Mouse (Mus musculus) ES-Bruce4 (cell line): ENCODE measurements around the gene Mgat5. TPM values are rescaled to one million over a fixed set of nuclear protein-coding genes. Genes with fewer than 3 reads are reported as not detected.

Experiments
- H3K27ac ChIP-seq: 2 replicates; pipeline ENCODE4 v1.5.1; 2012; ENCODE audit warnings: low read length, inconsistent platforms; ENCODE audit not compliant: insufficient read depth
- H3K27me3 ChIP-seq: 2 replicates; pipeline ENCODE4 v1.6.1; 2012; ENCODE audit warnings: mild to moderate bottlenecking, low read length, inconsistent platforms; ENCODE audit not compliant: control insufficient read depth, poor library complexity, insufficient read depth, severe bottlenecking
- H3K36me3 ChIP-seq: 2 replicates; pipeline ENCODE4 v1.6.1; 2012; ENCODE audit warnings: inconsistent platforms, mild to moderate bottlenecking, low read length, moderate library complexity; ENCODE audit not compliant: control insufficient read depth, poor library complexity, insufficient read depth, severe bottlenecking
- H3K4me1 ChIP-seq: one replicate; pipeline ENCODE4 v1.8.1; 2011; ENCODE audit warnings: low read length; ENCODE audit not compliant: control insufficient read depth, insufficient read depth
- H3K4me3 ChIP-seq: 2 replicates; pipeline ENCODE4 v1.5.1; 2011; ENCODE audit warnings: low read depth, mild to moderate bottlenecking, low read length
- H3K9ac ChIP-seq: 2 replicates; pipeline ENCODE4 v1.6.1; 2012; ENCODE audit warnings: low read depth, mild to moderate bottlenecking, inconsistent platforms; ENCODE audit not compliant: poor library complexity, severe bottlenecking
- H3K9me3 ChIP-seq: replicated peaks from 2 replicates; pipeline ENCODE4 v1.6.1; 2012; ENCODE audit warnings: mild to moderate bottlenecking, low read length, inconsistent platforms; ENCODE audit not compliant: control insufficient read depth, poor library complexity, insufficient read depth, severe bottlenecking
- CTCF ChIP-seq: IDR thresholded peaks from one replicate; pipeline ENCODE4 v1.8.1; 2011; ENCODE audit warnings: low read depth, low read length
- EP300 ChIP-seq: IDR thresholded peaks from 2 replicates; pipeline ENCODE4 v1.6.1; 2011; ENCODE audit warnings: low read depth, low read length; ENCODE audit not compliant: insufficient read depth
- POLR2A ChIP-seq: IDR thresholded peaks from one replicate; pipeline ENCODE4 v1.8.1; 2011; ENCODE audit warnings: low read length; ENCODE audit not compliant: insufficient read depth
- polyA plus RNA-seq: library from polyadenylated mRNA; stranded (reverse); fragments of >200 nt; gene quantifications from 2 replicates; pipeline ENCODE4 v1.2.4, GENCODE M21; 2011; ENCODE audit warnings: low read depth; ENCODE audit not compliant: missing spikeins, insufficient read depth, insufficient read length

Gene Mgat5
- polyA plus RNA-seq, 1 experiment, result 9.9 TPM

GRCm38 (mm10) chr1:127482911-127483310 is 278.1 kb downstream of the Mgat5 start:
- Histone ChIP-seq H3K4me1 (no peaks in the 10 kb centered on the region), H3K4me3 (no peak overlapping the region), H3K9ac (no peak overlapping the region), H3K27ac (no peak overlapping the region), H3K36me3 (no peaks in the 10 kb centered on the region), H3K27me3 (no peaks in the 10 kb centered on the region), H3K9me3 (no peaks in the 10 kb centered on the region)
- TF ChIP-seq POLR2A (no peak), EP300 (no peak), CTCF (no peak)

- Histone ChIP-seq H3K9ac (no peak overlapping the region), H3K4me1 (no peaks in the 10 kb centered on the region), H3K27me3 (no peaks in the 10 kb centered on the region), H3K36me3 (no peaks in the 10 kb centered on the region), H3K27ac (no peak overlapping the region), H3K9me3 (no peaks in the 10 kb centered on the region), H3K4me3 (no peak overlapping the region)
- TF ChIP-seq POLR2A, result no peak
- TF ChIP-seq EP300, result no peak
- peak; percentile 41 for TF ChIP-seq CTCF
Measured at GRCm38 (mm10) chr1:127484188-127484587, 279.4 kb downstream of the Mgat5 start.

- no peak overlapping the region for H3K4me3 ChIP-seq
- no peaks in the 10 kb centered on the region for H3K4me1 ChIP-seq
- no peaks in the 10 kb centered on the region for H3K36me3 ChIP-seq
- no peaks in the 10 kb centered on the region for H3K9me3 ChIP-seq
- H3K9ac ChIP-seq, result no peak overlapping the region
- no peaks in the 10 kb centered on the region for H3K27me3 ChIP-seq
- H3K27ac ChIP-seq, result no peak overlapping the region
- no peak for TF ChIP-seq POLR2A
- TF ChIP-seq CTCF, result peak; percentile 64
Measured at GRCm38 (mm10) chr1:127484826-127485225, 280.0 kb downstream of the Mgat5 start.

GRCm38 (mm10) chr1:127487161-127487560 is 282.3 kb downstream of the Mgat5 start:
- Histone ChIP-seq H3K36me3 (no peaks in the 10 kb centered on the region), H3K9me3 (no peaks in the 10 kb centered on the region), H3K4me1 (no peaks in the 10 kb centered on the region), H3K27ac (no peak overlapping the region), H3K4me3 (no peak overlapping the region), H3K27me3 (no peaks in the 10 kb centered on the region), H3K9ac (no peak overlapping the region)
- TF ChIP-seq CTCF (peak; percentile 65), EP300 (no peak)

- H3K36me3 ChIP-seq, result no peaks in the 10 kb centered on the region
- TF ChIP-seq POLR2A (no peak), EP300 (peak; percentile 58; the same call in 1 of the 2 replicates), CTCF (peak; percentile 99)
- no peaks in the 10 kb centered on the region for H3K9me3 ChIP-seq
- no peak overlapping the region for H3K4me3 ChIP-seq
- H3K4me1 ChIP-seq, result no peaks in the 10 kb centered on the region
- no peak overlapping the region for H3K9ac ChIP-seq
- no peak overlapping the region for H3K27ac ChIP-seq
- H3K27me3 ChIP-seq, result no peaks in the 10 kb centered on the region
Measured at GRCm38 (mm10) chr1:127496737-127497543, 292.1 kb downstream of the Mgat5 start.

- TF ChIP-seq POLR2A (no peak), CTCF (no peak), EP300 (no peak)
- Histone ChIP-seq H3K27me3 (no peaks in the 10 kb centered on the region), H3K27ac (no peak overlapping the region), H3K9me3 (no peaks in the 10 kb centered on the region), H3K9ac (no peak overlapping the region), H3K36me3 (no peaks in the 10 kb centered on the region), H3K4me1 (no peaks in the 10 kb centered on the region), H3K4me3 (no peak overlapping the region)
Measured at GRCm38 (mm10) chr1:127498746-127499145, 293.9 kb downstream of the Mgat5 start.
